Mouse (Mus musculus): ENCODE measurements around the gene Zbtb11.
A peak's percentile ranks its signal among the peaks of the same experiment; 100 is the strongest.
"Not testable (repeated sequence)": the region's sequence is repeated elsewhere in the genome, so short reads cannot be mapped to it uniquely, and the experiment has no call there.

The Zbtb11 gene

DNA sequence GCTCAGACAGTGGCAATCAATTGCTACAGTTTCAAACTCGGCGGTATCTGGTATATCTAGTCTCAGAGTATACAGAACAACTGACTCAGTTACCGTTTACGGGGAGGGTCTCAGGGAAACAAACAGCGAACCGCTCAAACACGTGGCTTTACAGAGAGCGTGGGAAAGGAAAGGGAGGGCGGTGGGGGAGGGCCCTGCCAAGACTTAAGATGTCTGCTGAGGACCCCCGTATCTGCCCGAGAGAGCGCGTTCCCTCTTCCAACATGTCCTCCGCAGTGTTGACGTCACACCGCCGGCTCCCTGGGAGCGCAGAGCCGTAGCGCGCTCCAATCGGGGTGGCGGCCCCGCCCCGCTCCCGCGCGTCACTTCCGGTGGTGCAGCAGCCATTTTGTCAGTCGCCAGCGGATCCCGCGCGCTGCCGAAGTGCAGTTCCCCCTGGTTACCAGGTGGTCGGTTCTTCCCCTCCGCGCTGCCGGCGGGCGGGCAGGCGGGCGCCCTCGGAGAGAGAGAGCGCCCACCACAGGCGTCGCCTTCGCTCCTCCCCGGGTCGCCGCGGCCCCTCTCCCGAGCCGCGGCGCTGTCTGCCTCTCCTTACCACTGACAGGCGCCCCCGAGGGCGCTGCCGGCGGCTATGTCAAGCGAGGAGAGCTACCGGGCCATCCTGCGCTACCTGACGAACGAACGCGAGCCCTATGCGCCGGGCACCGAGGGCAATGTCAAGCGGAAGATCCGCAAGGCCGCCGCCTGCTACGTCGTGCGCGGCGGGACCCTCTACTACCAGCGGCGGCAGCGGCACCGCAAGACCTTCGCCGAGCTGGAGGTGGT is at the start of gene Zbtb11:
Gene Zbtb11, plus strand, starts transcription at position 453 of the 825 bp plus-strand sequence.
- peak; percentile 99 for DNase-seq (ENCODE audit: low spot score in 2 of 2)

- no peak for DNase-seq (ENCODE audit: low spot score in 2 of 2)
Measured at GRCm38 (mm10) chr16:55924010-55924409, 49.7 kb upstream of the Zbtb11 start.

DNA sequence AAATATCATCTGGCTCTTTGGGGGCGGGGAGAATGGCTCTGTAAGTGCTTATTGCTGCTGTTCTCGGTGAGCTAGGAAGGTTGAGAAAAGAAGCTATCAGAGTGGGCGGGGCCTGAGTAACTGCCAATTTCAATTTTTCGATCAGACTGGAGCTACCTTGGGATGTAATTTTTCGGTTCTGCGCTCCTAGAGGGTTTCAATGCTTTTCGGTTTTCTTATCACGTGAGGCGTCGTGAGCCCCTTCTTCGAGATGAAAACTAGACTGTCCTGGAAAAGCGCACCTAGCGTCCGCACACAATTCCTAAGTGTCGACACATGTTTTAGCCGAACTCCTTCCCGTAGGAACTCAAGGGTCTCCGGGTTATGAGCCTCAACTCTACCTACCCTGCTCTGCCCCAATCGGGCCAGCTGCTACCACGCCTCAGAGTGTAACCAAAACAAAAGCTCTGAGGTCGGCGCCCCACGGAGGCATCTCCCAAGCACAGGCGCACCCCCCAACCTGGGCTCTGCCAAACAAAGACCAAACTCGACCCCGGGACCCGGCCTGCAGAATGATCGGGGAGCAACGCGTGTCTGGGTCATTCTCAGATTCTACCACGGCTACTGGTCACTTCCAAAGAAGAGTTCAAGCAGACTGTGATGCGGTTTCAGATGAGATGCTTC is 39.9 kb upstream of the Zbtb11 start:
- DNase-seq (ENCODE audit: low spot score in 2 of 2) = peak; percentile 36 to 48

- peak; percentile 94 for DNase-seq (ENCODE audit: low spot score in 2 of 2)
Measured at GRCm38 (mm10) chr16:55934453-55935037, 39.1 kb upstream of the Zbtb11 start, which contains the start of gene Cep97. TSS of gene Cep97 (minus strand) at chr16:55934855.

DNA sequence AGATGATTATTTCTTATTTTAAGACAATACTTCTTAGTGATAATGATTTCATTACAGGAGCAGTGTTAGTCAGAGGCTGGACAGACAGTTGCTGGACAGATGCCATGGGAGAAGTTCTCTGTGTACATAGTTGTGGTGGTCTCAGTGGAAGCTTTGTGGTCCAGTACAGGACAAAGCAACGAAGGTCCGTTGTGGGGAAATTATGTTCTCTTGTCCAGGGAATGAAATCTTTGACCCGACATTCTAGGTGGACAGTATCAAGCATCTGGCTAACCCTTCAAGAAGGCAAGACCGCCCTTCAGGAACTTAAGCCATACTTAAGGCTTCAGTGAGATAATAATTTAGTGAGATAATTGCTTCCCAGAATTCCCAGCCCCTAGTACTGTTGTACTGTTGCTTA is 34.9 kb upstream of the Zbtb11 start:
- no peak for DNase-seq (ENCODE audit: low spot score in 2 of 2)

GRCm38 (mm10) chr16:55939703-55940102 is 34.0 kb upstream of the Zbtb11 start:
- DNase-seq (ENCODE audit: low spot score in 2 of 2) = no peak

DNA sequence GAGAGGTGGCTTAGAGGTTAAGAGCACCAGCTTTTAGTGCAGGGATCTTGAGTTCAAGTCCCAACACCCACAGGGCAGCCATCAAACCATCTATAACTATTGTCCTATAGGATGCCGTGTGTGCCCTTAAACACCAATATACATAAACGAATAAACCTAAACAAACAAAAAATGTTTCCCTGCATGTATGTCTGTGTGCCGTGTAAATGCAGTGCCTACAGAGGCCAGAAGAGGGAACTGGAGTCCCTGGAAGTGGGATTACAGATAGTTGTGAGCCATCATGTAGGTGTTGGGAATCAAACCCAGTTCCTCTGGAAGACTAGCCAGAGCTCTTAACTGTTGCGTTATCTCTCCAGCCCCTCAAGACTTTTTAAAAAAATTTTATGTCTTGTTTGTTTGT is 32.9 kb upstream of the Zbtb11 start:
- no peak for DNase-seq (ENCODE audit: low spot score in 2 of 2)

DNA sequence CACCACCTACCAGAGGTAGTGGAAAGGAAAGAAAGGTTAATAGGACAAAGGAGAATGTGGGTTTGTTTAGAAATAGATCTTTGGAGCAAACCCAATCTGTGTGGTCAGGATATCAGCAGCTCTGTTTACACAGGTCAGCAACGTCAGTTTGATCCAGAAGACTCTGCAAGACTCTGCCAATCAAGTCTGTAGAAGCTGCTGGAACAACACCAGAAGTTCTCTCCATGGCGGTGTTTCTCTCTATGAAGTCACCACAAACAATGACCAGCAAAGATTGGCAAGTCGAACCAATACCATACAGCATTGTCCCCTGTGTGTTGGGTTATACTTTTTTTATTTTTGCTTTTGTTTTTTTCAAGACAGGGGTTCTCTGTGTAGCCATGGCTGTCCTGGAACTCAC is 26.4 kb upstream of the Zbtb11 start:
- DNase-seq (ENCODE audit: low spot score in 2 of 2) = no peak

GRCm38 (mm10) chr16:55947876-55948410 is 25.7 kb upstream of the Zbtb11 start:
- DNase-seq (ENCODE audit: low spot score in 2 of 2) = not testable (repeated sequence)

DNA sequence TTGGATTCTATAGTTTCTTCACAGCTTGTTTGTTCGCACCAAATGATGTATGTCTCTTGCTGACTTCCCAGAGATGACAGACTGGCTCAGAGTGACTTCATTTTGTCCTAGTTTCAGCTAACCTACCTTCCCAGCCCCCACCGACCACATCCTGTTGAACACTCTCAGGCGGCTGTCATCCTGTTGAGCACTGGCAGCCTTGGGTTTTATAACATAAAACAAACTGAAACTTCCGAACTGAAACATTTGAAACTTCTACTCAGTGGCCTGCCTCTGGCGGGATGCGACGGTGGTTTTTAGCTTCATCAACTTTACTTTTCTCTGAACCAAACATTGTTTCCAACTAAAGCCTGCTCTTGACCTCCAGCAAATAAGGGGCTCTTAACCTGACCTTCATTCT is 24.7 kb upstream of the Zbtb11 start:
- peak; percentile 90 to 92 for DNase-seq (ENCODE audit: low spot score in 2 of 2)

GRCm38 (mm10) chr16:55950462-55950861 is 23.2 kb upstream of the Zbtb11 start:
- no peak for DNase-seq (ENCODE audit: low spot score in 2 of 2)

DNA sequence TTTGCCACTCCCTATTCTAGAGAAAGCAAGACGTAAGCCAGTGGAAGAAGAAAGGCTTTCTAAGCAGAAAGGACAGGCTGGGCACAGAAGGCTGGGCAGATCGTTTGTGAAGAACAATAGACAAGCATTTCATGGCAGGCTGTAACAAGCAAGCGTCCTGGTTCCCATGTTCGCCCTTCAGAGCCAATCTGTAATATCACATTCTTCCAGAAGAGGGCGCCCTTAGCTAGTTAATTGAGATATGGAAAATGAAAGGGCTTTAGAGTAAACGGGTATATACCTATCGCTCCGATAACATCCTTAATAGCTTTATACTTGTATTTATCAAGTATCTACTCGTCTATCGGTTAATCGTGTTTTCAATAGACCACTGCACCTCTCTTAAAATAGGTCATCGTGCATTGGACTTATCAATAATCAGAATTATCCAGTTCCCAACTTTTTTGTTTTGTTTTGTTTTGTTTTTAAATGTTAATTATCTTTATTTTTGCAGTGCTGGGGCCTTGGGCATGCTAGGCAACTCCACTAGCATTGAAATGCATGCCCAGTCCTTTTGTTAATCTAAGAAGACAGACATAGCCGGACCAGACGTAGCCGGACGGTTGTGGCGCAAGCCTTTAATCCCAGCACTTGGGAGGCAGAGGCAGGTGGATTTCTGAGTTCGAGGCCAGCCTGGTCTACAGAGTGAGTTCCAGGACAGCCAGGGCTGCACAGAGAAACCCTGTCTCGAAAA is 22.6 kb upstream of the Zbtb11 start:
- DNase-seq (ENCODE audit: low spot score in 2 of 2) = peak; percentile 80 to 86

DNA sequence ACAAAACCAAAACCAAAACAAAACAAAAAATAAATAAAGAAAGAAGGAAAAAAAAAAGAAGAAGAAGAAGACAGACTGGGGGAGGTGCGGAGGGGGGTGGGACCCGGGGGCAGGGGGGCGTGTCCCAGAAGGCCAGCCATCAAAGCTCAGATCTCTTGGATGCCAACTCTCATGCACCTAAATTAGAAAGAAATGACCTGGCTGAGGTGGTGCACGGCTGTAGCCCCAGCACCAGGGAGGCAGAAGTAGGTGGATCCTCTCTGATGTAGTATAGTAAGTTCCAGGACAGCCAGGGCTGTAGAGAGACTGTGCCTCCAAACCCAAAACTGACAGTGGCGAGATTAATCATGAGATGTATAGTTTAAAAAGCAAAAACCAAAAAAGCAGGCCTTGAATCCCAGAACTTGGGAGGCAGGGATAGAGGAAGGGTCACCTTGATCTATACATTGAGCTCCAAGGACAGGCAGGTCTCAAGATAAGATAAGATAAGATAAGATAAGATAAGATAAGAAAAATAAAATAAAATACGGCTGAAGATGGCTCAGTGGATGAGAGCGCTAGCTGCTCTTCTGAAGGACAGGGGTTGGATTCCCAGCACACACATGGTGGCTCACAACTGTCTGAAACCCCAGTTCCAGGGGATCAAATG is 21.9 kb upstream of the Zbtb11 start:
- DNase-seq (ENCODE audit: low spot score in 2 of 2) = no peak

- peak; percentile 52 to 56 for DNase-seq (ENCODE audit: low spot score in 2 of 2)
Measured at GRCm38 (mm10) chr16:55952771-55953170, 20.9 kb upstream of the Zbtb11 start.

GRCm38 (mm10) chr16:55954196-55954595 is 19.5 kb upstream of the Zbtb11 start:
- not testable (repeated sequence) for DNase-seq (ENCODE audit: low spot score in 2 of 2)

DNA sequence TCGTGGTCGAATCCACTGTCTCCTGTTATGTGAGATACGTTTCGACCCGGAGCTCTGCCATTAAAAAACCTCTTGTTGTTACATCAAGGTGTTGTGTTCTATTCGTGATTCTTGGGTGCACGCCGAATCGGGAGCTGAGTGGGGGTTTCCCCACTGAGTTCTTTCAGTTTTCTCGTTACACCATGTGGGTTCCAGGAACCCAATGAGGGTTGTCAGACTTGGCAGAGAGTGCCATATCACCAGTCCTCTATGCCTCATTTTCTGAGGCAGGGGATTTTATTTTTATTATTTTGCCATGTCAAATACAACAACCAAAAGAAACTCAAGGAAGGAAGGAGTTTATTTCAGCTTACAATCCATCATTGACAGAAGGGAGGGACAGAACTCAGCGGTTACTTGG is 10.6 kb upstream of the Zbtb11 start:
- not testable (repeated sequence) for DNase-seq (ENCODE audit: low spot score in 2 of 2)

DNA sequence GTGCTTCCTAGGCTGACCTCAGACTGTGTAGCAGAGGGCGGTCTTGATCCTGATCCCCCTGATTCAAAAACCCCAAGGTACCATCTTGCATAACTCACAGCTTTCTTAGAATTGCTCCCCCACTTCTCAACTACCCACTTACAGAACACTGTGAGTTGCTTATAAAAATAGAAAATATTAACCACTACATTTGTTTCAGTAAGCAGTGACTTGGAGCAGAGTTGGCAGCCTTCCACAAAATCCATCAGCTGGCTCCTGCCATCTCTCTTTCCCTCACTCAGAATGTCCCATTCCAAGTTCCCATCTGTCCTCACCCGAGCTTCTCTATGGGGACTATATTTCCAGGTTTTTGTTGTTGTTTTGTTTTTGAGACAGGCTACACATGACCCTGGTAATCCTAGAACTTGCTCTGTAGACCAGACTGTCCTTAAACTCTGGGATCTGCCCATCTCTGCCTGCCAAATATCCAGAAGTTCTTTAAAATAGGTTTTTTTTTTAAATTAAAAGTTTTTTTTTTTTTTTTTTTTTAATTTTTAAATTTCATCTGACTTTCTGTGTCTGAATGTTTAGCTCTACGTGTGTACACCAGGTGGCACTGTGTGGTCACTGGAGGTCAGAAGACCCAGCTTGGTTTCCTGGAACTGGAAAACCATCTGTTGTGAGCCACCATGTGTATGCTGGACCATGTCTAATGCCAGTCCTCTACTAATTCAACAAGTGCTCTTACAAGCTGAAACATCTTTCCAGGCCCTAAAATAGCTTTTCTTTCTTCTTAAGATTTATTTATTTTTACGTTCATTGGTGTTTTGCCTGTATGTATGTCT is 9.3 kb upstream of the Zbtb11 start:
- peak; percentile 33 to 44 for DNase-seq (ENCODE audit: low spot score in 2 of 2)

DNA sequence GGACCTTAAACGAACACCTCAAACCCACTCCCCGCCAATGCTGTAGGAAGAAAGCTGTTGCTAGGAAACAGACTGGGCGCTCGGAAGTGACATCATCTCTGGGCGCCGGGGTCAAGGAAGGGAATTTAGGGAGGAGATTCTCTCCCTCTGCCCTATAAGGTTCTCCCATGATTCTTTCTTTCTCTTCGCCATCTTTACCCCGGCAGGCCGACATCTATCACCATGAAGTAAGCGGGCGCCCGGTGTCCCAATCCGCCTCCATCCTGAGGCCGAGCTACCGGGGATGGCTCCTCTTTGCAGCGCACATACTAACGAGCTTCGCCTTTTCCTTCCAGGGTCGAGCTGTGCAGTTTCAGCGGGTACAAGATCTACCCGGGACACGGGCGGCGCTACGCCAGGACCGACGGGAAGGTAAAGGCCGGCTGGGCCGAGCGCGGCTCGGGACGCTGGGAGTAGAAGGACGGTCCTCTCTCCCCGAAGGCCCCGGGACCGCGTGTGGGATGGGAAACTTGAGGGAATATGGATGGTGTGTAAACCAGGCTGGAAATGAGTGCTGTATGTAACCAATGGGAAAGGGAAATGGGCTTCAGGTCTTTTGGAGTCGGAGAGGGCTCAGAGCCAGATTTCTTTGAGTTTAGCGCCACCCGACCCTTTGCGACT is 7.3 kb upstream of the Zbtb11 start, which contains the start of gene Rpl24:
Gene Rpl24, plus strand, starts transcription at position 64 of the 660 bp plus-strand sequence.
- DNase-seq (ENCODE audit: low spot score in 2 of 2) = peak; percentile 90 to 93

DNA sequence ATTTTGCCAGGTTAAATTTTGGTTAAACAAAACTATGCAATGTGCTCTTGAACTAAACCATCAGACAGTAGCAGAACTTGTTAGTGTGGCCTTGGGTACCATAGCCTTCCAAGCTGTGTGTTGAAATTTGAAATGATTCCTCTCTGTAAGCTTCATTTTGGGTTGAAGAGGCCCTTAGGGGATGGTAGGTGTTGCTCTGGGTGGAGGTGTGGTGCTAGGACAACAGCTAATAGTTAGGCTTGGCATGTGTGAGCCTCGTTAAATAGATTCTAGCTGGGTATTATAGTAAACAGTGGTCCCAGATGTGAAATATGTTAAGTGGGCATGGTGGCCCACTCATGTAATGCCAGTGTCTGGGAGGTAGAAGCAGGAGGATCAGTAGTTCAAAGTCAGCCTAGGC is 6.5 kb upstream of the Zbtb11 start:
- DNase-seq (ENCODE audit: low spot score in 2 of 2) = no peak

DNA sequence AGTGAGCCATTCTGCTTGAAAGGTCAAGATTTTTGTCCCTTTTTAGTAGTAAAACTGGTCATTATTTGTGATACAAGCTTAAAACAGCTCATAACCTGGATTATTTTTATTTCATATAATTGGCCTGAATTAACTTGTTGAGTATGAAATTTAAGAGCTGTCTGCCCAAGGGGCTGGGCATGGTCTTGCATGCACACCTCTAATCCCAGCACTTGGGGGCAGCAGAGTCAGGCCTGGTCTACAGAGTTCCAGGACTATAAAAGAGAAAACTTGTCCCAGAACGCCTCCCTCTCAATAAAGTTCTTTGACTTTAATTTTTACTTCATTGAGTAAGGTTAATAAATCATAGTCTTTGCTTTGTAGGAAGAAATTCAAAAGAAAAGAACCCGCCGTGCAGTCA is 4.5 kb upstream of the Zbtb11 start:
- DNase-seq (ENCODE audit: low spot score in 2 of 2) = peak; percentile 47 to 49

Measured in spleen, postnatal 36 days (tissue).